Mouse (Mus musculus): Measurements from ENCODE around the gene Gm11077. TPM values are rescaled to one million over a fixed set of nuclear protein-coding genes. Genes with fewer than 3 reads are reported as not detected.

The Gm11077 gene
- polyA plus RNA-seq, 1 experiment from 2014 or later: not detected

DNA sequence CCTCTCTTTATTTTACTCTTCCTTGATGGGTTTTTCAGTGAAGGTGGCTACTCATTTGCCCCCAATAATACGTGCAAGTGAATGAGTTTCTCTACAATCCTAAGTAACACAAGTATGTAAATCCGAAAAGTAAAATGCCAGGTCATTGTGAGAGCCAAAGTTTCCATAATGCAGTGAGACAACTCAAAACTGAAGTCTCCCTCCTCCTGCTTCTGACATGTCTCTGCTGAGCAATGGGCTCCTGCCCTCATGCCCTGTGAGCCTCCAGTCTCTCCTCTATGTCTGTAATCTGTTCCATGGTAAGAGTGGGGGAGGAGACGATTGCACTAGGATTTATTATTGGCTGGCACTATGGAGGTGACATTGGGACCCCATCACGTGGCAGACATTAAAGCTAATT, 71.5 kb downstream of the Gm11077 start:
- H3K36me3 ChIP-seq: no peaks in the 10 kb centered on the region
- no peaks in the 10 kb centered on the region for H3K9me3 ChIP-seq
- H3K9ac ChIP-seq (replicated peaks): no peak overlapping the region
- H3K27me3 ChIP-seq: no peaks in the 10 kb centered on the region
- H3K4me3 ChIP-seq: no peak overlapping the region
- WGBS: 84% methylated on average over 4 of the region's 4 CpGs
- H3K4me1 ChIP-seq: no peaks in the 10 kb centered on the region
- no peak overlapping the region for H3K27ac ChIP-seq (replicated peaks)
- no peak for ATAC-seq (replicated peaks)
- H3K4me2 ChIP-seq (replicated peaks): no peak overlapping the region

Other genes starting within 250 kb of the Gm11077 start
- gene Aebp2, start 106.6 kb upstream of the Gm11077 start, polyA plus RNA-seq (2015; fragmentation: Nextera tagmentation; extraction: Ambion mirVana): 7.5 and 9.0 TPM in 2 replicates

Measured in forebrain, embryonic 15.5 days (tissue).